Mouse (Mus musculus) kidney, postnatal 14 days (tissue): ENCODE measurements around the gene Slit3.

Experiments used
- DNase-seq: peaks from one replicate; pipeline ENCODE4 v3.0.0; 2022; ENCODE audit warnings: mixed read lengths

The Slit3 gene

DNA sequence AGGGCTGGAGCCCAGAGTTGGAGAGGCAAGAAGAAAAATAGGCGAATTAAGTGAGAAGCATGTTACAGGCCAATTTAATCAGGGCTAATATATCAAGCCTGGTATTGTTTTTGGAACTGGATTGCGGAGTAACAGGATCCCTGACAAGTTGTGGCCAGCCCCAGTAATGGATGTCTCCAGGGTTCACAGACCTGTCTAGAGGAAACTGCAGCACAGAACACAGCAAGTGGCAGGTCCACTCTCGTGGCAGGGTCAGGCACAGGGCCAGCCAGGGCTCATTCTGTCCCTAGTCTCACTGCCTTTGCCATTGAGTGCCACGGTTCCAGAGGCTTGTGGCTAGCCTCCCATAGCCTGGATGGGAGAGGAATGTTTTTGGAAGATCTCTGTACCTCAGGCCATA lies 187.0 kb downstream of the Slit3 start:
- DNase-seq = peak; percentile 21

DNA sequence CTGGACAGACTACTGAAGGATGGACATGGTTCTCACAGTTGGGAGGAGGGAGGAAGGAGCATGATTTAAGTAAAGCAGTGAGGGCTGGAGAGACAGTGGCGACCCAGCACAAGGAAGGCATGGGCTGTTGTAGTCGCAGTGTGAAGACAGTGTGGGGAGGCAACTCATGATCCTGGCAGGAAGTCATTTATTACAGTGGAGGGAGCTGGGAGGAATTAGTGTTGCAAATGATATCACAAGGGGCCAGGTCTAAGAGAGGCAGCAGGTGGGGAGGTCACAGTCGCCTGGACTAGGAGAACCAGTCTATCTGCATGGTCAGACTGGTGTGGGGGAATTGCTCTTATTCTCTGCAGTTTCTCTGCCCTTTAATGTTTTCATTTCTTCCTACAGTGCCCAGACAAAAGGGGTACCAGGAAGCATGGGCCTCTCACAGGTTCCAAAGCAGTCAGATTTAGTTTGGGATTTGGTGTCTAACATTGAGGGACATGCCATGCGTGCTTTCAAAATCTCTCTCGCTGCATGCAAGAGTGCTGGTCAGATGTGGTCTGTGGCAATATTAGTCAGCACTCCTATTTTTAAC lies 194.5 kb downstream of the Slit3 start:
- DNase-seq = no peak

DNA sequence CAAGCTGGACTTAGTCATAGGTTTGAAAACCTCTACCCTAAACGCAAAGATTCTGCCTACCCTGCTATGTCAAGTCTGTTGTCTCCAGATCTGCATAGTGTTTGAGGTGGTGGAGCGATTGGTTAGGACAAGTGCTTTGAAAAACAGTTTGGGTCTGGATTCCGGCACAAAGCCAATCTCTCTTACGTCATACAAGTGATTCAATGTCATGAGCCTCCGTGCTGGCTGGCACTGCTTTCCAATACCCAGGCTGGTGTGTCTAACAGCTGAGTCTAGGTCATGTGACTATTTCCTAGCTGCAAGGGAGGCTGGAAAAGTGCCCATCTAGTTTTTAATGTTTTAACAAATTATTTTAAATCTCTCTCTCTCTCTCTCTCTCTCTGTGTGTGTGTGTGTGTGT lies 196.2 kb downstream of the Slit3 start:
- no peak for DNase-seq

DNA sequence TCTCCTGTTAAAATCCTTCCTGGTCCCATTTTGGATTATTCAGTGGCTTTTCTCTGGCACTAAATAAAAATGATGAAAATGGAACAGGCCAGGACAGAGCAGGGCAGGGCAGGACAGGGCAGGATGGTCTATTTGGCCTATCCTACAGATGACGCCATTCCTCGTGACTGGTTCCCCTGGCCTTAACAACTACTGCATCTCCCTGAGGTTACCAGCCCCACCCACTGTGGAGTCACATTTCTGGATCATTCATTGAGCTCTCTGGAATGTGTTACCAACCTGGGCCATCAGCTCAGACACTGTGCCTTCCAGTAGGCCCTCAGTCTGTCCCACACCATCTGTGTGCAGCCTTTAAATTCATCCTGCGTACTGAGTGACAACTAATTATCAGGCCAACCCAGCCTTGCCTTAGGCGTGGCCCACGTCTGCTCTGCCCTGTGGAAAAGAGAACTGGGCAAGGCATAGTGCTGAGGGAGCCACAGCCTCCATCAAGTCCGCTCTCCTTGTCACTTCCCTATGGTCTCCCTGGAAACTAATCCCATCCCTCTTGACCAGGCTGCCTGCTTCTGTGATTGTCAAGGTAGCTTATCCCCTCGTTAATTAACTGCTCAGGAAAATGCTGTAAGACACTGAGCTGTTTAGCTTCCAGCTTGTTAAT lies 196.9 kb downstream of the Slit3 start:
- no peak for DNase-seq

DNA sequence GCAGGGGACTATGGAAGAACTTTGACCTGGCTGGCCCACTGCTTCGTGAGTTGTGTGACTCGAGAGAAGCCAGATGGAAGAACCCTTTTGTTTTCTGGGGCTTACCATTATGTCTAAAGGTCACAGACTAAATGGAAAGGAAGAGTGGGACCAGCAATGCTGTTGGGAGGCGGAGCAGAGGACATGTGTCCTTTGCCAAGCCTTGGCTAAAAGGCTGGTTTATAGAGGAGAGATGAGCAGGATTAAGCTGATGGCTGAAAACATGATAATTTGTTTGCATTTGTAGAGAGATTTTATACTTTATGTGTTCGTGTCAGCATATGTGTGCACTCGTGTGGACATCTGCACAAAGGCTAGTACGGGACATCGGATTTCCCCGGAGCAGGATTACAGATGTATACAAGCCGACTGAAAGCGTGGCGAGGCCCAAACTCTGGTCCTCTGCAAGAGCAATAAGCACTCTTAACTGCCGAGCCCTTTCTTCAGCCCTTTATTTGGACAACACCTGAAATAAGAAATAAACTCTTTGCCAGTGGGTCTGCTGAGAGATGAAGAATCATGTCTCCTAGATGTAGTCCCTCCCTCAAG lies 197.5 kb downstream of the Slit3 start:
- no peak for DNase-seq

DNA sequence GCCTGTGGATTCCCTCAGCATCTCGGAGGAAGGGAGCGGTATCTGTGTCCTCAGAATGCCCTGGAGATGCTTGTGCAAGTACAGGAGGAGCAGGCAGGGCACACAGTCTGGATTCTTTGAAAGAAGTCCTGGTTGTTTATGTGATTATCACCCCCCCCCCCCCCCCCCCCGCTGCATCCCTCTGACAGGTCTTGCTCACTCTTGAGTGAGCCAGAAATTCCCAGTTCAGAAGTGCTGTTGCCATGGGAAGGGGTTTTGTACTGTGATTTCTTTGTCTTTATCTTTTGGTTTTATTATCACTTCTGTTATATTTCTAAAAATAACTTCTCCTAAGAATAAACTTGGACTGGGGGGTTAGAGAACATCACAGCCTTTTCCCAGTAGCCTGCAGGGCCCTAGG lies 199.5 kb downstream of the Slit3 start:
- DNase-seq = no peak

DNA sequence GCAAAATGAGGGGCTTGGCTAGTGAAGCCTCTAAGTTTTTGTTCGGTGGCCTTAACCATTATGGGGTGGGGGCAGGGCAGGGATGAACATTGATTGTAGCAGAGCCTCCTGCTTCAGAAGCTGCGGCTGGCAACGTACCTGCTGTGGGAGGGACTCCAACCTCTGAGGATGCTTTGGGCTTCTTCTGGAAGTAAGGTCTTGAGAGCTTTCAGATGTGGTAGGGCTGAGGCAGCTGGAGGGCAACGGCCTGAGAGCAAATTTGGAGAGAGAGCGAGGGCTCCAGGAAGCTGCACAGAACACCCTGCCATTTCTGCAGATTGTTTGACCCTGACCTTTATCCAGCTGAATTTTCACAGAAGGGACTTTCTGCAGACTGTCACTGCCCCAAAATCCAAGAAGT lies 203.4 kb downstream of the Slit3 start:
- no peak for DNase-seq

DNA sequence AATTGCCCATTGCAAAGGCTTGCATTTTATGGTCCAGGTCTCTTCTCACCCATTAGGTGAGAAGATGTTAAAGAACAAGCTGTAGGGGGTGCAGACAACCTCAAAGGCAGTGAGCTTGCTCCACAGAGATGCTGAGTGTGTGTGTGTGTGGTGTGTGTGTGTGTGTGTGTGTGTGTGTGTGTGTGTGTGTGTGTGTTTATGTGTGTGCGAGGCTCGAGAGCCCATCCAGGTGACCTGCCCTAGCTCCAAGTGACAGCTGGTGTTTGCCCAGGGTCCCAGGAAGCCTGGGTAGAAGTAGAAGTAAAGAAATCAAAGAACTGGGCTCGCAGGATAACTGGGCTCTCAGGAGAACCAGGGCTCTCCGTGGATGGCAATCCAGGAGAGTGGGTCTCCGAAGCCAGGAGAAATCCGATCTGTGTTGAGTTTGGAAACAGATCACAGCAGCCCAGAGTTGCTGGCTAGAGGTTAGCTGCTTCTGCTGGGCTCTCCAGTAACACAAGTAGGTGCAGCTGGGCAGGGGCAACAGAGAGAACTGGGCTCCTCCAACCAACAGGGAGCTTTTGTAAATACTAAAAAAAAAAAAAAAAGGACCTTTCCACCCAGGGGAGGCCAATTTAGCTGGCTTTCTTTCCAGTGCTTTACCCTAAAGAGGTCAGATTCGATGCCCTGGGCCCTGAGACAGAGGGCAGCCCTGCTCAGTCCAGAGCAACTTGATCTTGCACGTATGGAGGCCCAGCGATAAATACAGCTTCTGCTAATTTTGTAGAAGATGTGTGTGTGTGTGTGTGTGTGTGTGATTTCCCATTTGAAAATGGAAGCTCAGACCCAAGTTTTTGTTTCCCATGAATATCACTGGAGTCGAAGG lies 204.3 kb downstream of the Slit3 start:
- no peak for DNase-seq

DNA sequence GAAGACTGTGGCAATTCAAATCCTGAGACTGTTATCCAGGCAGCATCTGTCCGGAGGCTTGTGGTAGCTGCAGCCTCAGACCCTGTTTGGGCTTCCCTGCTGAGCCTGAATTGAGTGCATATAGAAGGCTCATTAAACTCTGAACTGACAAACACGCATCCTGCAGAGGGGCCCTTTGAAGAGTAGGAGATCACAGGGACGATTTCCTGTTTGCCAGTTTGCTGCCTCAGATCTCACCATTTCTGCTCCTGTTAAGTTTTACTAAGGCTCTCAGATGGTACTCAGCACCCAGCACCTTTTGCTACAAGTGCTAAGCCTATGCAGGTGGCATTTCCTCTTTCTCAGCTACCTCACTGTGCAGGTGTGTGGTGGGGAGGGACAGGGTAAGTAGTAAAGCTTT lies 205.3 kb downstream of the Slit3 start:
- DNase-seq = no peak

DNA sequence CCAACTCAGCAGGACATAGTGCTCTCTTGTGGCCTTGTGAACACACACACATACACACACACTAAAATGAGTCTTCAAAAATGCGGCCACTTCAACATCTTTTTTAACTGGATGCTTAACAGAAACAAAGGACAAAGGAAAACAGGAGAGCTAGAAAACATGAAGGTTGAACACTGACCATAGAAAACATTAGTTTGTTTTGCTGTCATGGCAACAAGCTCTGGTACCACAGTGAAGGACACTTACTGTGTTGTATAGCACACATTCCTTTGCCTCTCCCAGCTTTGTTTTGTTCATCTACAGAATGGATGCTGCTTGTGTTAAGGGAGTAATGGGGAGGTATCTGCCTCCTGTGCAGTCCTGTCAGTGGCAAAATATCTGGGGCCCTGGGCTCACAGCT lies 206.9 kb downstream of the Slit3 start:
- no peak for DNase-seq

DNA sequence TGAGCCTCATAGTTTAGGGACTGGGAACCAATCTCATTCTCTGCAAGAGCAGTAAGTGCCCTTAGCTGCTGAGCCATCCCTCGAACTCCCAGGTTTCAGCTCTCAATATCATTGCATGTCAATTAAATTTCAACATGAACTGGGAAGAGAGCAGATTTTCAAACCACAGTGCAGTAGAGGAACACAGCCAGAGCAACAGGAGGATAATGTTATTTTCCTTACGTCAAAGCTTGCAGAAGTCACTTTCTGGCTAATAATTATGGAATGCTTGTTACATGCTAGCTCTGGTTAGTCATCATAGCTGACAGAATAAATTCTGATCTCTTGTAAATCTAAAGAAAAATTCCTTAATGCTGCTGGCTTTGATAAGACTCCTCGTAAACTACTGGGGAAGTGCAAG lies 210.5 kb downstream of the Slit3 start:
- DNase-seq = no peak

DNA sequence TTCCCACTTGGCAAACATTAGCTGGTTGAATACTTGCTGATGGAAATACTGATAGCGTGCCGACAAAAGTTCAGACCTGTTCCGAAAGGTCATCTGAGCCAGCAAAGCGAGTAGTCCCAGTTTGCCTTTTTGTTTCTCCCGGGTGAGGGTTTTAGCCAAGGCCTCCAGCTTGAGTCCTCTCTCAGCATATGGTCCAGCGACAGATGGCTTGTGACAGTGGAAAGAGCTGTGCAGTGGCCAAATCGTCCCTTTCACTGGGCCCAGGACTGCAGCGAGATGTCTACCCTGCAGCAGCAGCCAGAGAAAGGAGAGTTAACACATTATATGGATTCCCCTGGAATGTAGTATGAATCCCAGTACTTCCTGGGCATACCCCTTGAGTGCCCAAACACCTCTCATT lies 215.5 kb downstream of the Slit3 start:
- DNase-seq = no peak

DNA sequence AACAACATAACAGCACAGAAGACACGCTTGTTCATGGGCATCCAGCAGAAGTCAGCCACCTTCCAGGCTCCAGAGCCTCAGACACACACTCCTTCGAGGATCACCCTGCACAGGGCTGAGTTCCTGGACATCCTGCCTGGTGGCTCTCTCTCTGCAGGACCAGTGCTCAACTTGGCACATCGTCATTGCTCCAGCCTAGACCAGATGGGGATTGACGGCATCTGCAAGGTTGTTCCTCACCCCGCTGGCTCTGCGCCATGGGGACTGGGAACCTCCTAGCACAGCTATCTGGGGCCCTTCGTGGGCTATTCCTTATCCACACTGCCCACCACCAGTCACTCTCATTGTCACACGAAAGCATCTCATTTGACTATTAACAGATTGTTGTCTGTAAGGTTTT lies 216.5 kb downstream of the Slit3 start:
- DNase-seq = no peak

DNA sequence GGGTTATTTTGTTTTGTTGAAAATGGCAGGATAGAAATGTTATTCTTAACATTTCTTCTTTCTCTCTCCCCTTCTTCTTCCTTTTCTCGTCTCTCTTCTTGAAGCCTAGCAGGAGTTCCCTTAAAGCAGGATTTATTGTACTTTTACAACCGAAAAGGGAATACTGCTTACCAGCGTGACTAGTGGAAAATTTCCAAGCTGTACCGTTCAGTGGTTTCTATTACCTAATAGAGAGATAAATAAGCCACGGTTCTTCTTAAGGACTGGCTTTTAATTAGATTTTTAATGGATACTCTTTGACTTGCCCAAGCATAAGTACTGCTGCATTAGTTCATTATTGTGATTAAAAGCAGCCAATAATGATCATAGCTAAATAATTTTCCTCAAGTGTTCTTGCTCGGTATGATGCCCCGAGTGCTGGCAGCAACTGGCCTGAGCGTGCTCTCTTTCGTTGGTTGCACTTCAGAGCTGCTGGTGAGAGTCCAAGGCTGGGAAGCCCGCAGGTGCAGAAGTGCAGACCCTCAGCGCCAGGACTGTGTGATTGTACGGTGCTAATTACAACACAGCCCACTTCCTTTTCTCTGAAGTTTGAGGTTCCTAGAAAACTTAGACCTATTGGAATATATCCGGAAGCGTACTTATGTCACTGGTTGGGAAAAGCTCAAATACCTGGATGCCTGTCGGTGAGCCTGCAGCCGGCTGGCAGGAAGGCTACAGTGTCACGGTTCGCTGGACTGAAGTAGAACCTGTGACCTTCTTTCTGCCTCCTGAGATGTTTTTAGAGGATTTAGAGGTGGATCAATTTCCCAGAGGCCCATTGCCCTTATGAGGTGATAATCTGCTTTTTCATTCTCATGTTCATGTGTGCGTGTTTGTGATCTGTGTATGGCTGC lies 217.1 kb downstream of the Slit3 start:
- DNase-seq = peak; percentile 42

DNA sequence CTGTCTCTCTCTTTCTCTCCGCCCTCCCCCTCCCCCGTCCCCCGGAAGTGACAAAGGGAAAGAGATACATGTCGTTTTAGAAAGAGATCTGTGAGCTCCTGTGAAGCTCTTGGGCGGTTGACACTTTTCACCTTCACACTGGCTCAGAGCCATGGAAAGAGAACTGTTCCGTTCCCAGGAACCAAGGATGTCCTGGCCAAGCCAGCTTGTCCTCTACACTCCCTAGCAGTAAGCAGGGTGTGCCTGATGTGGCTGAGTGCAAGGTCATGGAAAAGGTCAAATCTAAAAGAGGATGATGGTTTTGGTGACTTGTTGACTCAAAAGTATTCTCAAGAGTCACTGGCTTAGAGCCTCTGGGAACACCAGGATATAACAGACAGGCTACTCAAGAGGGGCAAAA lies 219.7 kb downstream of the Slit3 start:
- no peak for DNase-seq

DNA sequence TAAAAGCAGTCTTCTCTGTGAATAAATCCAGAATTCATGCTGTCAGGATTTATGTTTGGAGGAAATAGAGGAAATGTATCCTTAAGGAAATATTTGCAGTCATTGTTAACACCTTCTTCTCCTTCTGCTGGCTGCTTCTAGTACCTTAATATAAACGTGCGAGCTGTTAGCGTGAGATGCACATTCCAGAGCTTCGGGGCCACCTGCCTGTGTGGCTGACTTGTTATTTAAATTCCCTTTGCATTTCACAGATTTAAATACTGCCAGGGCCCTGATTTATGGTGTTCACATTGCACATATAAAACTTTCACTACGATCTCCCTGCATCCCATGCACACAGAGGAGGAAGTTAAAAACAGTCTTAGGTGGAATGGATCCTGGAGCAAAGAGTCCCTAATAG lies 221.5 kb downstream of the Slit3 start:
- no peak for DNase-seq

DNA sequence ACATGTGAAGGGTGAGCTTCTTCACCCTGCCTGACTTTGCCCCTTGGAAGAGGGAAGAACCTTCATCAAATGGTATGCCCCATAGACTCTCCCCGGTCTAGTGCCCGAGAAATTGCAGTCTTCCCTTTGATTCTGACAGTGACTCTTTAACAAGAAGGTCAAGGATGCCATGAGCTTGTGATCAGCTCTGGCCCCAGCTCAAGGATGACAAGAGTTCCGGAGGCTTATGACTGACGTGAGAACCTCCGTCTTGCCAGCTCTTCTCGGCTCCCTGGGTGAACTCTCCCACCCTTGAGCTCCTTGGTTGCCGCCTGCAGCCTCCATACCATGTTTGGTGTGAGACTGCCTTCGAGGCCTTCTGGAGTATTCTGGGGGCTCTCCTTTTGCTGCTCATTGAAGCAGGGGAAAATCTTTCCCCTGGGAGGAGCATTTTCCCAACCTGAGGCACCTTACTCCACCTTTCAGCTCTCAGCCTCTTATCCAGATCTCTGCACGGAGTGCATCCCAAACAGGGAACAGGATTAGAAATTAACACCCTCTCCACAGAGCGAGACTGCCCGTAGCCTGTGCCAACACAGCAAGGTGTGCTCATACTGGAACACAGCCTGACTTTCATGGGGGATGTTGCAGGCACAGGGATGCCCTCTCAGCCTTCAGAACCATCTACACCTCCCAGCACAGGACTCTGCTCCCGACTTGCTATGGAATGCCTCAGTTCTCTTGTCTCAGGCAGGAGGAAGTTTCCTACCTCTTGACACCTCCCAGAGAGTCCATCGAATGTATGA lies 224.9 kb downstream of the Slit3 start:
- no peak for DNase-seq

DNA sequence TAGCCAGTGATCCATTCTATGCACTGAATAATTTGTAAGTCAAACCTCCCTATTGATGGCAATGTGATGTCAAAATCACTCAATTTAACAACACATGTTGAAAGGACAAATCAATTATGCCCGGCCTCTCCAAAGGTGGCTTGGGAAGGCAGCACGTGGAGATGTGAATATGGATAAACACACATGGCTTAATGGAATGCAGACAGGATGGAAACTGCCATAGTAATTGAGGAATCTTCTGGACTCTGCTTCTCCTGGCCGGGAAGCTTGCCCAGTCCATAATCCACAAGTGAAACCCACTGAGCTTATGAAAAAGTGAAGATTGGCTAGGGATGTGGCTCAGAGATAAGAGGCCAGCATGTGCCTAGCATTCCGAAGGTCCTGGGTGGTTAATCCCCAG lies 227.1 kb downstream of the Slit3 start:
- DNase-seq = no peak

DNA sequence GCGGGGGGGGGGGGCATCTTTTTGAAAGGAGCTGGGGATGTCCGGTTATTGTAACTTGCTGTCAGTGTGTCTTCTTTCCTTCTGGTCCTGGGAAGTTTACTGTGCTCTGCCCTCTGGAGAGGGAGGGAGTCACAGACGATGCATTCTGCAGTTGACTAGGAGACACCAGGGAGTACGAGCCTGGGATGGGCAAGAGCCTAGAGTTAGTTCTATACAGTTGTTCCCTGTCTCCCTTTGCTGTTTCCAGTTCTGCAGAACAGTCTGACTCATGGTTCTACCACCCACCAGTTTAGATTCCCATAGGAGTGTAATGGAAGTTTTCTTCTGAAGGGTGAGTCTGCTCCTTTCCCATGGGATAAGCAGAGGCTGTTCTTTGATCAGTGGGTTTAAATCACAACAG lies 229.9 kb downstream of the Slit3 start:
- no peak for DNase-seq

DNA sequence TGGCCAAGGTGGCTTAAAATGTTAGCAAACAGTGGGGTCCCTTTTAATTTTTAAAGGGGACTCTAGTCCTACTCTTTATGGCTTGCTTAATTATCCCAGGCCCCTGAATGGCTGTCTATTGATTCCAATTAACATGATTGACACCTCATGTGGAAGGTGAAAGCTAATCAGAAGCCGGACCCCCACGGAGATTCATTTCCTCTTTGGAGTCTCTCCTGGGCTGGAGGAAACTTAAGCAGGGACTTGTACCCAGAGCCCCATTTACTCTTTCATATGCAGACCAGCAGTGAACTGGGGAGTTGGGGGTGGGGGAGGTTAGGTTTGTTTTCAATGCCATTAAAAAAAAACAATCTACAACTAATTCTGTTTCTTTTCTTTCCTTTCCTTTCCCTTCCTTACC lies 230.4 kb downstream of the Slit3 start:
- DNase-seq = no peak

DNA sequence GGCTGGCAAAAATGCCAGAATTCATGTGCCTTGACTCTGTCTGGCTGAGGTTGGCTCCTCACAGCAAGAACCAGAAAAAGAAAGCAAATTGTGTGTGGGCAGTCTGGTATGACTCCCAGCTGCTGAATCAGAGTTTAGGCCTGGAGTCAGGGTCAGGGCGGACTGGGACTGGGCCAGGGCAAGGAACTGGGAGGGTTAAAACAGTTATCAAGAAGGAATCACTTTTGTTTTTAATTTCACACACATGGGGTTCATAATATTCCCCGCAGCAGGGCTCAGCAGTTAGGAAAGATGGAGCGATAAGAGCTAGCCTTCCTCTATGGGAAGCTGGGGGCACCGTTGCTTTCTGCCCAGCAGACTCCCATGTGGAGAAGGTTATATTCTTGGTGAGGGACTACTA lies 234.8 kb downstream of the Slit3 start:
- DNase-seq = no peak

DNA sequence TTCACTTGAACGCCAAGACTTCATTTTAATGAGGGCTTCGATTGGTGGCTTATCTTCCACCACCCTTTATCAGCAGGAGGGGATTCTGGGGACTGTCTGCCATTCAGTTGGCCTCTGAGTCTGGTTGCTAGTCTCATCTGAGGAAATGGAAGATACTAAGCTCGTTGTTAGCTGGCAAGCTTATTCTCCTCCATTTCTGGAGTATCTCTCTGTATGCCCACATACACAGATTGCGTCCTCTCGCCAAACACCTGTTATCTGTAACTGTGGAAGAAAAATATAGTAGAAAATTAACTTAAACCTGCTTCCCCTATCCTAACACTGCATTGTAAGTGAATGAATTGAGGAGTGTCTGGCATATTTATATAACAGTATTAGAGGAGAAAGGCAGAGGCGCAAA lies 240.0 kb downstream of the Slit3 start:
- no peak for DNase-seq
